Mouse (Mus musculus): ENCODE measurements around the gene Wars2. TPM values are rescaled to one million over a fixed set of nuclear protein-coding genes. Genes with fewer than 3 reads are reported as not detected.

Gene Wars2
- polyA plus RNA-seq, 1 experiment from 2014 or later: 10.9 TPM

DNA sequence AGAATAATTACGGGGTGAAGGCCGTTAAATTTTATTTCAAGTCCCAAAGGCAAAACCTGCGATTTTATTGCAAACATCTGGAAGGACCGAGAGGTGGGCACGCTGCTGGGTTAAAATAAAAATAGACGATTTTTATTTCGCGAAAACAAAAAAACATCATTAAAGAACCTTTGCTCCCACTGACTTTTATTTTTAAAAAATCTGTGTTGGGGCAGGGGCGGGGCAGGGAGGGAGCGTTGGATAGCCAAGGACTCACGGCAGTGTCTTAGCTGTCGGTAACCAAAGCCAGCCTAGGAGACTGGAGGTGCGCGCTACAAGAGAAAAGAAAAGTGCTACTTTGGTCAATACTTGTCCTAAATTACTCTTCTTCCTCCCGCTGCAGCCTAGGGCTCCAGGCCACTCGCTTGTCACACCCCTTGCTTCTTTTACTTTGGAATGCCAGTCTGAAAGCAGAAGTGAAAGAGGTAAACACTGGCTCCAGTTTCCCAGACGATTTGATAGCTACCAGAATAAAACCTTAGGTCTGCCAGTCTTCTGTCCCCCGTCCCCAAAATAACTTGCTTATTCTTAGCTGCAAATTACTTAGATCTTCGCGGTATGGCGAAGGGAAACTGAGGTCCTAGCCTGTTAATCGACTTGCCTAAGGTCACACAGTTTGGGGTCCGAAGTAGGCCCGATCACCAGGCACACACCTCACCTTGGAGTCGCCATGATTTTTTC lies 108.1 kb downstream of the Wars2 start:
- DNase-seq (ENCODE audit: low spot score) (peak; percentile 73), ATAC-seq (replicated peaks; ENCODE audit: low FRiP score, low TSS enrichment, low read depth) (no peak)
- no peak overlapping the region for H3K4me3 ChIP-seq (ENCODE audit: low read depth, low read length)
- no peaks in the 10 kb centered on the region for H3K36me3 ChIP-seq (ENCODE audit: control insufficient read depth, insufficient read depth, low read length)
- no peak overlapping the region for H3K27ac ChIP-seq (ENCODE audit: low read depth)
- peaks cover 6% of the 10 kb centered on the region; the same call in 1 of the 2 replicates for H3K4me1 ChIP-seq (replicated peaks; ENCODE audit: control insufficient read depth, insufficient read depth, low read length)
- H3K9me3 ChIP-seq (ENCODE audit: control insufficient read depth, low read length): no peaks in the 10 kb centered on the region
- no peak overlapping the region for H3K9ac ChIP-seq (ENCODE audit: low read length)
- no peak overlapping the region for H3K4me2 ChIP-seq (ENCODE audit: low read length)
- WGBS: 1% methylated on average over 25 of the region's 25 CpGs
- peaks cover 100% of the 10 kb centered on the region for H3K27me3 ChIP-seq (replicated peaks; ENCODE audit: control insufficient read depth, insufficient read depth, low read length)

DNA sequence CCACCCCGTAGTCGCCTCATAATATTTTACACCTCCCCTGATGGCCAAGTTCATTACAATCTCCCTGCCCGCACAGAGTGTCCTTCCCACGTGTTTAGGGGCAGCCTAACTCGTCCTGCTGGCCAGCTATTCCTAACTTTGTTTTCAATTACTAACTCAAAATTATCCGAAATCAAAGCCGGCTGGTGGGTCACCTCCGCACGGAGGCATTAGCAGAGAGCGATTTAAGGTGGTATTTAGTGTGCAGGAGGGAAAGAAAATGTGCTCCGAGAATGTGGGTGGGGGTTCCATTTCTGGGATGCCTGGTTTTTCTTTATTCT lies 108.6 kb downstream of the Wars2 start:
- WGBS: 1% methylated on average over 11 of the region's 11 CpGs
- H3K36me3 ChIP-seq (ENCODE audit: control insufficient read depth, insufficient read depth, low read length): no peaks in the 10 kb centered on the region
- no peak overlapping the region for H3K4me3 ChIP-seq (ENCODE audit: low read depth, low read length)
- peaks cover 99% of the 10 kb centered on the region for H3K27me3 ChIP-seq (replicated peaks; ENCODE audit: control insufficient read depth, insufficient read depth, low read length)
- H3K4me1 ChIP-seq (replicated peaks; ENCODE audit: control insufficient read depth, insufficient read depth, low read length): peaks cover 7% of the 10 kb centered on the region; the same call in 1 of the 2 replicates
- no peak overlapping the region for H3K4me2 ChIP-seq (ENCODE audit: low read length)
- no peak overlapping the region for H3K27ac ChIP-seq (ENCODE audit: low read depth)
- H3K9ac ChIP-seq (ENCODE audit: low read length): no peak overlapping the region
- ATAC-seq (replicated peaks; ENCODE audit: low FRiP score, low TSS enrichment, low read depth) (no peak), DNase-seq (ENCODE audit: low spot score) (no peak)
- no peaks in the 10 kb centered on the region for H3K9me3 ChIP-seq (ENCODE audit: control insufficient read depth, low read length)

DNA sequence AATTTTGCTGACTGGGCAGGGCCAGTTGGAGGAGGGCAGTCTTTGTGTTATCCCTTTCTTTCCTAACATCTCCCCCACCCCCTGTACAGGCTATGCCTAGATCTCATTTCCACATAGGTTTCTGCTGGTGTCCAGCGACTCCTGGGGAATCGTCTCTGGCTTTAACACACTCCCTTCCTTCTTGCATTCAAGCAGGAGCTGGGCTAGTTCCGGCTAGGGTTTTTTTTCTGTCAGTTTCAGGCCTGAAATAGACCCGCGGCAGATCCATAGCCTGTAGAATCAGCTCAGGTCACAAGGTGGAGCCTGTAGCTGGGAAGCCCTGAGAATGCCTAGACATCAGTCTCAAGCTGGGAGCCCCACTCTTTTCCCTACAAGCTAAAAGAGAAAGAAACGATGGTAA lies 109.0 kb downstream of the Wars2 start:
- H3K9ac ChIP-seq (ENCODE audit: low read length): no peak overlapping the region
- H3K4me3 ChIP-seq (ENCODE audit: low read depth, low read length): no peak overlapping the region
- ATAC-seq (replicated peaks; ENCODE audit: low FRiP score, low TSS enrichment, low read depth) (no peak), DNase-seq (ENCODE audit: low spot score) (no peak)
- WGBS: 0% methylated on average over 6 of the region's 6 CpGs
- no peaks in the 10 kb centered on the region for H3K36me3 ChIP-seq (ENCODE audit: control insufficient read depth, insufficient read depth, low read length)
- no peak overlapping the region for H3K4me2 ChIP-seq (ENCODE audit: low read length)
- H3K27me3 ChIP-seq (replicated peaks; ENCODE audit: control insufficient read depth, insufficient read depth, low read length): peaks cover 99% of the 10 kb centered on the region
- no peak overlapping the region for H3K27ac ChIP-seq (ENCODE audit: low read depth)
- peaks cover 7% of the 10 kb centered on the region; the same call in 1 of the 2 replicates for H3K4me1 ChIP-seq (replicated peaks; ENCODE audit: control insufficient read depth, insufficient read depth, low read length)
- H3K9me3 ChIP-seq (ENCODE audit: control insufficient read depth, low read length): no peaks in the 10 kb centered on the region

DNA sequence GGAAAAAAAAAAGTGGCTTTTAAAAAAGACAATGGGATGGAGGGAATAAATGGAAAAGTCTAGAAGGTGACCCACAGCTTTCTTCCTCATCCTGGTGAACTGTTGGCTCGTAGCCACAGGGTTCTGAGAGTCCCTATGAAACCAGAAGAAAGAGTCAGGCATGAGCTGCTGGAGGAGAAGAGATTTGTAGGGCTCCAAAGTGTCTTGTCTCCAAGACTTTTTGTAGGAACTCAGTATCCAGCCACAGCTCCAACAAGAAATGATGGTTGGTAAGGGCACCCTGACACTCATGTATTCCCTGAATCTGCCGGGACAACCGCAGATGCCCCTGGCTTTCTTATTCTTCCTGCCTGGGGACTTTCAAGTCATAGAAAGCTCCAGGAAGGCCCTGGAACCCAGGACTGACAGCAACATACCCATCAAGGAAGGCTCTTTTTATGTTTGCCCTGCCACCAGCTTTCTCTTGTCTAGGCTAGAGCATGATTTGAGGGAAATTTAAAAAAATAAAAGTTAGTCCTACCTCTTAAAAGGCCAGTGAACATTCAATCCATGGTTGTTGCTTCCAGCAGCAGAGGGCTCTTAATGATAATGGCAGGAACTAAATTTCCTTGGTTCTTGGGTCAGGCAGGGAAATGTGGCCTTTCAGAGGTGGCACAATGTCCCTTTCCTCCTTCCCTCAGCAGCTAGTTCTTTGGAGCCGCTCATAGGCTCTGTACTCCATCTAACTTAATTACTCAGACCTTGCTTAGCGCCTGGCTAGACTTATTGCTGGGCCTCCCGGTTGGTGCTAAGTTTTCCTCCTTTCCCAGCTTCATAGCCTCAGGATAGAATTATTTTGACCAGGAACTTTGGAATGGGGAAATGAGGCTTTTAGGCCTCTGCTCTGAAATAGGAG lies 110.7 kb downstream of the Wars2 start:
- no peak for ATAC-seq (replicated peaks; ENCODE audit: low FRiP score, low TSS enrichment, low read depth)
- H3K9ac ChIP-seq (ENCODE audit: low read length): no peak overlapping the region
- no peaks in the 10 kb centered on the region for H3K9me3 ChIP-seq (ENCODE audit: control insufficient read depth, low read length)

DNA sequence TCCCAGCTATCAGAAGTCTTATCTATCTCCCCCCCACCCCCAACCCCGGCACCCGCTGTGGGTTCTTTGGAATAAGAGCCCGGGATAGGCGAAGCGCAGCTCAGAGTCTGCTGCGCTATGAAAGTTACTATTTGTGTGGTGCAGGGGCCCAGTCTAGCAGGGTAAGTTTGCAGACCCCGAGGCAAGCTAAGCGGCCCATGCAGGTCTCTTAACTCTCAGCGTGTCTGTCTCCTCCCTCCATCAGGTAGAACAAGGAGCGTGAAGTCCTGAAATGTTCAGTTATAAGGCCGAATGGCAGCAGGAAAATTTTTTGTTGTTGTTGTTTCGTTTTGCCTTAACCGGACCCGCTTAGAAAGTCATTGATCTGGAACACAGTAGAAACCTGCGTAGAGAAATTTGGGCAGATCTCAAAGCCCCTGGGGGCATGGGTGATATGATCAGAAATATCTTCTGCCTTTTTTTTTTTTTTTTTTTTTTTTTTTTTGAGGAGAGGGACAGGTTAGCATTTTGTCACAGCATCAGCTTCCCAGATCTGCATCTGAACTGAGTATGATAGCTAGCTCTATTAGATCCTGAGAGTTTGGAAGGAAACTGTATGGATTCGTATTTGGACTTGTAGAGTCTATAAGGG lies 111.7 kb downstream of the Wars2 start:
- Histone ChIP-seq H3K27ac (ENCODE audit: low read depth) (no peak overlapping the region), H3K9me3 (ENCODE audit: control insufficient read depth, low read length) (no peaks in the 10 kb centered on the region), H3K4me2 (ENCODE audit: low read length) (no peak overlapping the region), H3K36me3 (ENCODE audit: control insufficient read depth, insufficient read depth, low read length) (no peaks in the 10 kb centered on the region), H3K4me1 (replicated peaks; ENCODE audit: control insufficient read depth, insufficient read depth, low read length) (peaks cover 7% of the 10 kb centered on the region; the same call in 1 of the 2 replicates), H3K27me3 (replicated peaks; ENCODE audit: control insufficient read depth, insufficient read depth, low read length) (peaks cover 99% of the 10 kb centered on the region), H3K9ac (ENCODE audit: low read length) (no peak overlapping the region), H3K4me3 (ENCODE audit: low read depth, low read length) (no peak overlapping the region)
- 1% methylated on average over 16 of the region's 16 CpGs for WGBS
- peak; percentile 59 for DNase-seq (ENCODE audit: low spot score)
- ATAC-seq (replicated peaks; ENCODE audit: low FRiP score, low TSS enrichment, low read depth): no peak

More for the DNA sequence above, 110.7 kb downstream of the Wars2 start:
- WGBS: 13% methylated on average over 6 of the region's 6 CpGs
- Histone ChIP-seq H3K27ac (ENCODE audit: low read depth) (no peak overlapping the region), H3K36me3 (ENCODE audit: control insufficient read depth, insufficient read depth, low read length) (no peaks in the 10 kb centered on the region), H3K27me3 (replicated peaks; ENCODE audit: control insufficient read depth, insufficient read depth, low read length) (peaks cover 99% of the 10 kb centered on the region), H3K4me2 (ENCODE audit: low read length) (no peak overlapping the region), H3K4me3 (ENCODE audit: low read depth, low read length) (no peak overlapping the region), H3K4me1 (replicated peaks; ENCODE audit: control insufficient read depth, insufficient read depth, low read length) (peaks cover 7% of the 10 kb centered on the region; the same call in 1 of the 2 replicates)
- DNase-seq (ENCODE audit: low spot score): peak; percentile 52

DNA sequence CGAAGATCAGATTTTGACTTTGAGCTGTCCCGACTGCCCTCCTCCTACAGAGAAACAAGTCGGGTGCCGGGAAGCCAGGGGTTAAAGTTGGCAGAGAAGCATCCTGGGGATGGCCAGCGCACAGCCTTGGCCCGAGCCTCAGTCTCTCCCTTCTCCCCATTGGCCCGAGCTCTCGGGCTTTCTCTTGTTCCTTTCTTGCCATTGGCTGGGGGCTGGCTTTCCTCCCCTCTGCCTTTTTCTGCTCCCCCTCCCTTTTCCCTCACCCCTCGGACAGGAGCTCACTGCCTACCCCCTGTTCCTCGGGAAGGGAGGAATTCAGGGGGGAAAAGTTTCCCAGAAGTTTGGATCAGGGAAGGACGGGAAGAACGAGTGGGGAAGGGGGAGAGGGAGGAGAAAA lies 112.2 kb downstream of the Wars2 start:
- Histone ChIP-seq H3K4me2 (ENCODE audit: low read length) (peak overlapping the region; percentile 63), H3K27me3 (replicated peaks; ENCODE audit: control insufficient read depth, insufficient read depth, low read length) (peaks cover 99% of the 10 kb centered on the region), H3K9me3 (ENCODE audit: control insufficient read depth, low read length) (no peaks in the 10 kb centered on the region), H3K9ac (ENCODE audit: low read length) (no peak overlapping the region), H3K27ac (ENCODE audit: low read depth) (no peak overlapping the region), H3K4me3 (ENCODE audit: low read depth, low read length) (peak overlapping the region; percentile 37), H3K36me3 (ENCODE audit: control insufficient read depth, insufficient read depth, low read length) (no peaks in the 10 kb centered on the region), H3K4me1 (replicated peaks; ENCODE audit: control insufficient read depth, insufficient read depth, low read length) (peaks cover 7% of the 10 kb centered on the region; the same call in 1 of the 2 replicates)
- peak; percentile 73 for DNase-seq (ENCODE audit: low spot score)
- no peak for ATAC-seq (replicated peaks; ENCODE audit: low FRiP score, low TSS enrichment, low read depth)
- WGBS: 2% methylated on average over 12 of the region's 12 CpGs

DNA sequence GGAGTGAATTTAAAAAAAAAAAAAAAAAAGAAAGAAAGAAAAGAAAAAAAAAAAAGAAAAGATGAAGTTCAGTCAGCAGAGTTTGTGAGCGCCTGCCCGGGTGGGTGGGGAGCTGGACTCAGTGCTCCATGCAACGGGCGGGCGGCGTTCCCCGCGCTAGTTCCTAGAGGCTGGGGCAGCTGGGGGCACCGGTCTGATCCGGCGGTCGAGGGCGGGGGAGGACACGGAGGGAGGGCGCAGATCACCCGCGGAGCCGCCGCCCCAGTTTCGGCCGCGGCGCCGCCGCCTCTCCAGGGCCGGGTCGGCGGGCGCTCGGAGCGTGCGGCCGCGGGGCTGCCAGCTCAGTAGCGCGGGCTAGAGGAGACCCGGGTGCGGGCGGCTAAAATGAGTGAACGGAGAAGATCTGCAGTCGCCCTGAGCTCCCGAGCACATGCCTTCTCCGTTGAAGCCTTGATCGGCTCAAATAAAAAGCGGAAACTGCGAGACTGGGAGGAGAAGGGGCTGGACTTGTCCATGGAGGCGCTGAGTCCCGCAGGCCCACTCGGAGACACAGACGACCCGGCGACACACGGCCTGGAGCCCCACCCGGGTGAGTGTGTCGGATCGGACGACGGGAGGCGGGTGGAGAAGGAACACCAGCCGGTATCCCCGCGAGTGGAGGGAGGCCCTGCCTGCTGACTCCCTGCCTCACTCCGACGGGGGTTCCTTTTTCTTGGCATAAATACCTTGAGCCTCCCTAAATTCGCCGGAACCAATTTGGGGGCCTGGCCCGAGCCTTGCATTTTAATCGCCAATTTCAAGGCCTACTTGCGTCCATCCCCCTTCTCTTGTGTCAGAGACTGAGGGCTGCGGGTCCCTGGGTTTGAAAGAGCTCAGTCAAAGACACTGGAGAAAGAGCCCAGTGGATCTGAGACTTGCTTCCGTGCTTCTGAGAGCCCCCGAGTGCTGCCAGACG lies 112.9 kb downstream of the Wars2 start:
- Histone ChIP-seq H3K4me3 (ENCODE audit: low read depth, low read length) (peak overlapping the region; percentile 37), H3K9me3 (ENCODE audit: control insufficient read depth, low read length) (no peaks in the 10 kb centered on the region), H3K27me3 (replicated peaks; ENCODE audit: control insufficient read depth, insufficient read depth, low read length) (peaks cover 99% of the 10 kb centered on the region), H3K4me2 (ENCODE audit: low read length) (peak overlapping the region; percentile 63), H3K36me3 (ENCODE audit: control insufficient read depth, insufficient read depth, low read length) (no peaks in the 10 kb centered on the region), H3K4me1 (replicated peaks; ENCODE audit: control insufficient read depth, insufficient read depth, low read length) (peaks cover 7% of the 10 kb centered on the region; the same call in 1 of the 2 replicates), H3K9ac (ENCODE audit: low read length) (no peak overlapping the region), H3K27ac (ENCODE audit: low read depth) (no peak overlapping the region)
- DNase-seq (ENCODE audit: low spot score) (peak; percentile 82), ATAC-seq (replicated peaks; ENCODE audit: low FRiP score, low TSS enrichment, low read depth) (peak; percentile 25; the same call in 1 of the 2 replicates)
- under 1% methylated on average over 60 of the region's 73 CpGs for WGBS

All from intestine, embryonic 14.5 days (tissue).